Mouse (Mus musculus) heart, embryonic 14.5 days (tissue): ENCODE measurements at regions not wholly inside any gene's neighbourhood (a gene's known extent, or its start where the extent isn't known, plus 50 kb on each side); places are given as distances from the start of the nearest gene placed in this dataset.

ENCODE experiments used
- ATAC-seq: fragments of 200-750 bp; cut with Nextera tagmentation; 2 replicates; pipeline ENCODE4 v1.8.0; 2017; ENCODE audit warnings: low read depth, moderate TSS enrichment; ENCODE audit not compliant: insufficient number of reproducible peaks, insufficient read depth, low FRiP score
- H3K27ac ChIP-seq, 2 experiments: fragments of 200-500 bp in 1 of 2; fragments of 300-500 bp in 1 of 2; sonication (generic) in 1 of 2; replicated peaks in 1 of 2; 2 replicates each; pipeline ENCODE4 v1.5.1; 2012 to 2014; ENCODE audit warnings: low read depth in 2 of 2, low read length in 2 of 2, control low read depth in 1 of 2, mild to moderate bottlenecking in 1 of 2, mixed read lengths in 1 of 2; ENCODE audit not compliant: control insufficient read depth in 1 of 2, insufficient read depth in 1 of 2
- H3K27me3 ChIP-seq: fragments of 300-500 bp; sonication (generic); 2 replicates; pipeline ENCODE4 v1.6.1; 2014; ENCODE audit warnings: mild to moderate bottlenecking, low read length, control low read depth; ENCODE audit not compliant: control insufficient read depth, insufficient read depth
- H3K36me3 ChIP-seq: fragments of 300-500 bp; sonication (generic); 2 replicates; pipeline ENCODE4 v1.6.1; 2014; ENCODE audit warnings: mild to moderate bottlenecking, control low read depth, low read length, mixed read lengths; ENCODE audit not compliant: control insufficient read depth, insufficient read depth
- H3K4me1 ChIP-seq, 2 experiments: fragments of 200-500 bp in 1 of 2; fragments of 300-500 bp in 1 of 2; sonication (generic) in 1 of 2; 2 replicates each; pipeline ENCODE4 v1.6.1; 2012 to 2014; ENCODE audit warnings: low read length in 2 of 2, control low read depth in 1 of 2, mixed read lengths in 1 of 2; ENCODE audit not compliant: control insufficient read depth in 2 of 2, insufficient read depth in 2 of 2
- H3K4me2 ChIP-seq: fragments of 300-500 bp; sonication (generic); 2 replicates; pipeline ENCODE4 v1.6.1; 2014; ENCODE audit warnings: mild to moderate bottlenecking, low read length
- H3K4me3 ChIP-seq, 2 experiments: fragments of 200-500 bp in 1 of 2; fragments of 300-500 bp in 1 of 2; sonication (generic) in 1 of 2; 2 replicates each; pipeline ENCODE4 v1.5.1; 2012 to 2014; ENCODE audit warnings: low read length in 2 of 2, mild to moderate bottlenecking in 2 of 2, control low read depth in 1 of 2, low read depth in 1 of 2, moderate library complexity in 1 of 2; ENCODE audit not compliant: control insufficient read depth in 1 of 2, insufficient read depth in 1 of 2
- H3K9ac ChIP-seq: fragments of 300-500 bp; sonication (generic); 2 replicates; pipeline ENCODE4 v1.6.1; 2014; ENCODE audit warnings: mild to moderate bottlenecking, low read length
- H3K9me3 ChIP-seq: fragments of 300-500 bp; sonication (generic); 2 replicates; pipeline ENCODE4 v1.6.1; 2016; ENCODE audit warnings: low read length, control low read depth; ENCODE audit not compliant: control insufficient read depth
- WGBS: fragments of 180-500 bp; shearing (Covaris S2); extraction: QIAGEN DNeasy Blood & Tissue Kit; methylation state at CpG from one replicate; pipeline ENCODE4 v1.1.7; 2014; 5-methylcytosine and 5-hydroxymethylcytosine counted together

DNA sequence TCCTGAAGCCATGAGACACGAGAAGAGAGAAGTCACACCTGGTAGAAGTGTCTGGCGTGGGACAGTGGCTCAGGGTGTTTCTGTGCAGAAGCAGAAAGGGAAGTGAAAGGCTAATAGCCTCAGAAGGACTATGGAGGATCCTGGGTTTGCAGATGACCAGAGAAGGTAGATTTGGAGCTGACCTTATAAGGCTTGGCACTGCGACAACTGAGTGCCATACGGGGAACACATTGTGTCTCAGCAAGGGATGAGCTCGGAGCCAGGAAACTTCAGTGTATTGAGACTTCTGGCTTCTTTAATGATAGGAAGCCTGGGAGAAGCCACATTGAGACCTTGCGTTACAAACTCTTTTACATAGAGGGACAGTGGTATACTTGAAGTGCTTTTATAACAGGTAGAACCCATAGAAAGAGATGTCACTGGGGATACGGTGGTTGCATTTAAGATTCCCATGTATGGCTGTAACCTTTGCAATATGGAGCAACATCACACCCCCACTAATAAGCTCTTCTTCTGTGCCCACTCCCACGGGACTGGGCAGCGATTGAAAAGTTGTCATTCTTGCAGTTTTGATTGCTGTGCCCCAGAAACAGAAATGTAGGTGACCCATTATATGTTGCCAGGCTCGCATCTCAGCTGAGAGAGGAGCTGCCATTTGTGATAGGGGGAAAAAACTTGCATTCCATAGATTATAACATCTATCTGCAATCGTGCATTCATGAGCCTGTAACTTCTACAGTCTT lies 61.8 kb upstream of the Dync1i1 start:
- no peak for ATAC-seq
- no peaks in the 10 kb centered on the region for H3K27me3 ChIP-seq
- H3K36me3 ChIP-seq: no peaks in the 10 kb centered on the region
- no peak overlapping the region for H3K4me3 ChIP-seq
- H3K27ac ChIP-seq: no peak overlapping the region
- H3K9ac ChIP-seq: no peak overlapping the region
- no peaks in the 10 kb centered on the region for H3K9me3 ChIP-seq
- H3K4me2 ChIP-seq: no peak overlapping the region
- WGBS: 76% methylated on average over 11 of the region's 11 CpGs
- no peaks in the 10 kb centered on the region for H3K4me1 ChIP-seq

DNA sequence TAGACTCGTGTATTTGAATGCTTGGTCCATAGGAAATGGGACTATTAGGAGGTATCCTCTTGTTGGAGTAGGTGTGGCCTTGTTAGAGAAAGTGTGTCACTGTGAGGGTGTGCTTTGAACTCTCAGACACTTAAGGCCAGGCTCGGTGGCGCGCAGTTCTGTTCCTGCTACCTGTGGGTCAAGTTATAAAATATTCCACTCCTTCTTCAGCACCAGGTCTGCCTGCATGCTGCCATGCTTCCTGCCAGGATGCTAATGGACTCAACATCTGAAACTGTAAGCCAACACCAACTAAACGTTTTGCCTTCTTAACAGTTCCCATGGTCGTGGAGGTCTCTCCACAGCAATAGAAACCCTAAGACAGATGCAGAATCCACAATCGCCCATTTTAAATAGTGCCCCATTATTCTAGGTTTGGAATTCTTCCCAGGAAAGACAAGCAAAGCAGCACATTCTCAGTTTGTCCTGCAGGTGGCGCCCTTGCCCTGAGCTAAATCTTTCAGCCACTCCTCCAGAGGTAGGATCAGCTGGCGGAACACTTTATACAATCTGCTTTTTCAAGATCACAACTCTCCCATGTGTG lies 80.2 kb upstream of the Dync1i1 start:
- H3K4me3 ChIP-seq: no peak overlapping the region
- no peaks in the 10 kb centered on the region for H3K36me3 ChIP-seq
- no peak overlapping the region for H3K9ac ChIP-seq
- no peak overlapping the region for H3K27ac ChIP-seq
- no peaks in the 10 kb centered on the region for H3K27me3 ChIP-seq
- no peaks in the 10 kb centered on the region; a peak in 1 of 4 replicates for H3K4me1 ChIP-seq
- no peak overlapping the region for H3K4me2 ChIP-seq
- 24% methylated on average over 9 of the region's 9 CpGs for WGBS
- ATAC-seq: no peak
- H3K9me3 ChIP-seq: no peaks in the 10 kb centered on the region

DNA sequence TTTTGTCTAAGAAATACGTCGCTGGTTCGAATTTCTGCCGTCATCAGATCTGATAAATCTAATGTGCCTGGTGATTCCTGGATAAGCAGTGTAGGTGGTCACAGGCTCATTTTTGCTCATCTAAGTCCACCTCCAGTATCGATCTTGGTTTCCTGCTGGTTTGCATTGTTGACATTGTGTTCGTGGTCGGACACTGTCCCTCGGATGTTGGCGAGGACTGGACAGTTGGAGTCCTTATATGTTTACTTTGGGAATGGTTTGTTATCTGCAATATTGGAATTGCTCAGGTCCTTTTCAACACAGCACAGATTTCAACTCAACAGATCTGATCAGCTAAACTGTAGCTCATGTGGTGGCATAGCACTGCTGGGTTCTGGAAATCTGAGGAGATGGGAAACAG lies 91.2 kb upstream of the Dync1i1 start:
- 84% methylated on average over 9 of the region's 9 CpGs for WGBS
- ATAC-seq: no peak
- Histone ChIP-seq H3K4me1 (no peaks in the 10 kb centered on the region), H3K36me3 (no peaks in the 10 kb centered on the region), H3K9ac (no peak overlapping the region), H3K27me3 (no peaks in the 10 kb centered on the region), H3K4me3 (no peak overlapping the region), H3K4me2 (no peak overlapping the region), H3K9me3 (no peaks in the 10 kb centered on the region), H3K27ac (no peak overlapping the region)

DNA sequence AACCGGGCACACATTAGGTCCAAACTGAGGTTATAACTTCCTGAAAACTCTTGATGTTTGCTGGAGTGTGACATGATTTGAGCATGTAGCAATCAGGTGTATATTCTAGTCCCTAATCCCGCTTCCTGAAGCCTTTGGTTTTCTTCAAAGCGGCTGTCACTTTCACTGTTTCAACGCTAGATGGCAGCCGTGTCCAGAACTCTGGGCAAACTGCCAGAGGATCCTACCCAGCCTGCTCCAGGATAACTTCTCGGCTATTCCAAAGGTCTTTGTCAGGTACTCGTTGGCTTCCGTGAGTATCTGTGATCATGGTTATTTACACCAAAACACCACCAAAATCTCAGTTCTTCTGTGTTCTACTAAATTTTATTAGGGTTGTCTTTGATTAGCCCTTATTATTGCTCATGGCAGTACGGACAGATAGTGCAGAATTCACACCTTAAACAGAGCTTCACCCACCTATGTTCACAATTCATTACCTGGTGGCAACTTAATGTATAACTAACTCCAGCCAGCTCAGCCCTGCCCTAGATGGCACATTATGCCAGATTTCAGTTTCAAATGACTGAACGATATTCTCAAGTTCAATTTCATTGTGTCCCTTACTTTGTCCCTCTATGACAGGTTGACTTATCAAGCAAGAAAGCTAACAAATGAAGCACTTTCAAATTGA lies 92.3 kb upstream of the Dync1i1 start:
- WGBS: 19% methylated on average over 10 of the region's 10 CpGs
- no peak overlapping the region for H3K27ac ChIP-seq
- H3K4me3 ChIP-seq: no peak overlapping the region
- no peak overlapping the region; the same call in 1 of the 2 replicates for H3K4me2 ChIP-seq
- H3K36me3 ChIP-seq: no peaks in the 10 kb centered on the region
- H3K27me3 ChIP-seq: no peaks in the 10 kb centered on the region
- ATAC-seq: no peak
- no peak overlapping the region for H3K9ac ChIP-seq
- H3K9me3 ChIP-seq: no peaks in the 10 kb centered on the region
- no peaks in the 10 kb centered on the region for H3K4me1 ChIP-seq

DNA sequence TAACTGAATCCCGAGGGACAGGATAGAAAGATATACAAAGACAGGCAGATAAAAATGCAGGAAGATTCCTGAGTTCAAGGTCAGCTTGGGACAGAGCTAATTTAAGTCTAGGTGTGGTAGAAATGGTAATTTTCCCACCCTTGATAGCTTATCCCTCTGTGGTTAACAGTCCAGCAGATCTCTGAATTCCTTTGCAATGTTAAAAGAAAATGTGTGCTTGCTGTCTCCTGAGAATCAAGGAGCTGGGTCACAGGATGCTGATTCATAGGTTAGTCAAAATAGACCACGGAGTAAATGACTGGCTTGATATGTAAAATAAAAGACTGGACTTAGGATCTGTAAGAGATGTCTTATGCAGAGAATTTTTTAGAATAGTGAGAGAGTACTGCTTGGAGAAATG lies 101.4 kb upstream of the Dync1i1 start:
- H3K4me2 ChIP-seq: no peak overlapping the region
- no peak overlapping the region for H3K9ac ChIP-seq
- H3K36me3 ChIP-seq: no peaks in the 10 kb centered on the region
- no peaks in the 10 kb centered on the region for H3K27me3 ChIP-seq
- no peaks in the 10 kb centered on the region for H3K9me3 ChIP-seq
- H3K4me1 ChIP-seq: no peaks in the 10 kb centered on the region
- no peak overlapping the region for H3K27ac ChIP-seq
- ATAC-seq: no peak
- H3K4me3 ChIP-seq: no peak overlapping the region
- WGBS: 52% methylated on average over 2 of the region's 2 CpGs

DNA sequence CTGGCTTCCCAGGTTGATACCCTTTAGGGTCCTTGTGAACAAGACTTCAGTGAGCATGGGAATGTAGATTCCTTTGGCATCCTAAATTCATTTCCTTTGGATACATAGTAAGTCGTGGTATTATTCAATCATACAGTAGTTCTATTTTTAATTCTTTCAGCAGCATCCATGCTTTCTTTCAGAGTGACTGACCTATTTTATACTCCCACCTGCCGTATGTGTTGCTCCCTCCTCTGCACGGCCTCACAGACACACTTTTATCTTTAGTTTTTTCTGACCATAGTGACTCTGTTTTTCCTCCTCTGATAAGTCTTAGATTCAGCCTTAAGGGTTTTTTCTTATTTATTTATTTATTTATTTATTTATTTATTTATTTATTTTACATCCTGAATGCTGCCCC lies 103.9 kb upstream of the Dync1i1 start:
- Histone ChIP-seq H3K9me3 (no peaks in the 10 kb centered on the region), H3K27ac (no peak overlapping the region), H3K27me3 (no peaks in the 10 kb centered on the region), H3K4me2 (no peak overlapping the region), H3K9ac (no peak overlapping the region), H3K36me3 (no peaks in the 10 kb centered on the region), H3K4me3 (no peak overlapping the region), H3K4me1 (no peaks in the 10 kb centered on the region)
- no peak for ATAC-seq
- WGBS: 69% methylated on average over 3 of the region's 3 CpGs

DNA sequence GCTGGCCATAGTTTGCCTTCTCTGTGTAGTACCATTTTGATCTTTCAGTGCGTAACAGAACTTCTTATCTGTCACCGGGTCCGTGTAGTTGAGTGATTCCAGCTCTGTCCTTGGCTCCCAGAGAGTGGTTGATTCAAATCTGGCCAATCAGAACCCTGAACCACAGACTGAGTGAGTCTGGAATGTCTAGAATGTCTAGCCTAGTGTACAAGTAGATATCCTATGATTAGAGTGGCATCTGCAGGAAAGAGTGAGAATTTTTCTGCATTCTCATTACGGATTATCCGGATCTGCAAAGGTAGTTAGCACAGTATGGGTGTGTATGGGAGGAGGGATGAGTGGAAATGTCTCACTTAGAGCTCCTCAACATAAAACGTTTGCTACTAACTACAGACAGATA lies 97.9 kb upstream of the Pdk4 start:
- Histone ChIP-seq H3K4me1 (peaks cover 2 to 9% of the 10 kb centered on the region in 2 experiments; a peak in 3 of 4 replicates), H3K4me2 (peak overlapping the region; percentile 21; the same call in 1 of the 2 replicates), H3K27ac (no peak overlapping the region), H3K27me3 (no peaks in the 10 kb centered on the region), H3K9me3 (no peaks in the 10 kb centered on the region), H3K36me3 (no peaks in the 10 kb centered on the region), H3K4me3 (no peak overlapping the region), H3K9ac (no peak overlapping the region)
- no peak for ATAC-seq
- WGBS: 9% methylated on average over 6 of the region's 6 CpGs
